In the genomic region with DNA sequence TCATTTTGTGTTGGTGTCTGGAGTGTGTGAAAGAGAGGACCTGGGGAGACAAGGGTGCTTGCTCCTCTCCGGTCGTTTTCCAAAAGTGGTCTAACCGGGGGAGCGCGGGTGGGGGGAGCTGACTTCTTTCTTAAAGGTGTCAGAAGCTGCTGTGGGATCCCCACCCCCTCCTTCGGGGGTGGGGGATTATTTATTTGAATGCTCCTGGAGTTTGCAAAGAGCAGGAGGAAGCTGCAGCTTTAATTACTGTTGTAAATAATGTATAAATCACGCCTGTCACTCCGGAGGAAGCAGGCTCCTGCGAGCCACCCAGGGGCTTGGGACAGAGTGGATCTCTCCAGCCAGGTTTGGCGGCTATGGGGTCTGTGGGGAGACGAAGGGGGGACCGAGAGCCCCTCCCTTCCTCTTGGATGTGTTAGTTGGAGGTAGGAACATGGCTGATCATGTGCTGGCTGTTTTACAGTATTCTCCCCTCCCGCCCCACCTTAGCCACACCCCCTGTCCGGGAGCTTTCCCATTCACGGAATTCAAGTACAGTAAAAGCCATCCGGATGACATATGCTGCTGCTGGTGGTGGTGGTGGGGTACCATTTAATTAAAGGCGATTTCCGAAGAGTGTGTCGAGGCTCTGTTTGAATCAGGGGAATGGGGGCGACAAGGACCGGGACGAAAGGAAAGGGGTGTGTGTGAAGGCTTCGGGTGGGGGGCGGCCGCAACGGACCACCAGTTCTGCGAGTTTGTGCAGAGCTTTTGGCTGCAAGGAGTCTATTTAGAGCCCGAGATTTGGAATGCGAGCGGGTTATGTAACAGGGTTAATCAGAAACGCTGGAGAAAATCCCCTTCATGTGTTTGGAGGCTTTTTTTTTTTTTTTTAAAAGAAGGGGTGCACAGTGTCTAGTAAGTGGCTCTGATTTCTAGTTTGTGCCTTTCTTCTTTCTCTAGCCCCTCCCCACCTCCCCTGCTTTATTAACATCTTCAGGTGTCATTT, we compare ENCODE assay signal across 8 mouse cellular contexts. TPM values are rescaled to one million over a fixed set of nuclear protein-coding genes. Genes with fewer than 3 reads are reported as not detected.
DNase-seq lines count a peak whose midpoint lies in the region; ATAC-seq and TF ChIP-seq lines count a peak whose summit lies in the region.

No protein-coding gene starts in this region.

- no peaks in the 10 kb centered on the region for H3K9me3 ChIP-seq in forebrain, embryonic 13.5 days (replicated peaks)

- peak; percentile 28; the same call in 1 of the 2 replicates for ATAC-seq in forebrain, embryonic 13.5 days
- ATAC-seq in megakaryocyte-erythroid progenitor cell, adult 5-6 weeks (replicated peaks; ENCODE audit: low FRiP score, low TSS enrichment, poor library complexity, severe bottlenecking) = no peak

- TF ChIP-seq POLR2A in spleen, adult 2 months (IDR thresholded peaks at IDR 0.05; ENCODE audit: low read depth, low read length) = no peak
- no peak for TF ChIP-seq POLR2A in lung, adult 2 months (IDR thresholded peaks at IDR 0.05; ENCODE audit: borderline replicate concordance, extremely low read depth, low read depth, low read length)

- H3K36me3 ChIP-seq in spleen, adult 2 months (ENCODE audit: control insufficient read depth, insufficient read depth, low read length) = no peaks in the 10 kb centered on the region
- no peaks in the 10 kb centered on the region for H3K36me3 ChIP-seq in forebrain, embryonic 13.5 days (ENCODE audit: poor library complexity, severe bottlenecking)

- peak overlapping the region; percentile 78 for H3K9ac ChIP-seq in forebrain, embryonic 13.5 days

- H3K4me3 ChIP-seq in spleen, adult 2 months (ENCODE audit: extremely low read depth, insufficient read depth, insufficient read length) = peak overlapping the region; percentile 27; the same call in 1 of the 2 replicates
- H3K4me3 ChIP-seq in forebrain, embryonic 13.5 days = peak overlapping the region; percentile 87
- peak overlapping the region; percentile 69 for H3K4me3 ChIP-seq in lung, adult 2 months (replicated peaks; ENCODE audit: extremely low read depth, low read depth, low read length)

- 6% methylated on average over 31 of the region's 31 CpGs for WGBS in spleen, adult 2 months
- 2% methylated on average over 31 of the region's 31 CpGs for WGBS in forebrain, embryonic 13.5 days
- WGBS in lung, adult 2 months = 1% methylated on average over 31 of the region's 31 CpGs

- no peak for DNase-seq in spleen, adult 2 months (ENCODE audit: low read depth in 1 of 2, low spot score in 2 of 2)
- no peak for DNase-seq in spleen, postnatal 36 days (ENCODE audit: low spot score in 2 of 2)
- peak; percentile 38 to 48 for DNase-seq in heart, postnatal 14 days
- peak; percentile 73 to 82 for DNase-seq in kidney, postnatal 4 days
- peak; percentile 23 for DNase-seq in lung, adult 2 months
- peak; percentile 41 for DNase-seq in ovary, postnatal 36 days (ENCODE audit: low spot score)

- peaks cover 11% of the 10 kb centered on the region for H3K27me3 ChIP-seq in spleen, adult 2 months (ENCODE audit: control insufficient read depth, insufficient read depth, low read length)
- peaks cover 15% of the 10 kb centered on the region for H3K27me3 ChIP-seq in forebrain, embryonic 13.5 days

- no peak for TF ChIP-seq CTCF in spleen, adult 2 months (IDR thresholded peaks at IDR 0.05; ENCODE audit: extremely low read depth, insufficient read depth, insufficient read length, insufficient replicate concordance)
- TF ChIP-seq CTCF in lung, adult 2 months (IDR thresholded peaks at IDR 0.05; ENCODE audit: insufficient read depth, low read length) = no peak

- H3K4me1 ChIP-seq in spleen, adult 2 months (ENCODE audit: control insufficient read depth, insufficient read depth, insufficient read length) = no peaks in the 10 kb centered on the region
- peaks cover 23% of the 10 kb centered on the region for H3K4me1 ChIP-seq in forebrain, embryonic 13.5 days
- H3K4me1 ChIP-seq in lung, adult 2 months (ENCODE audit: control insufficient read depth, insufficient read depth, low read length) = no peaks in the 10 kb centered on the region

- intact Hi-C loops in heart, postnatal 14 days (cut with DNase I) = no loop called here

- H3K4me2 ChIP-seq in forebrain, embryonic 13.5 days = peak overlapping the region; percentile 94

- H3K27ac ChIP-seq in spleen, adult 2 months (ENCODE audit: insufficient read depth, low read length) = no peak overlapping the region
- no peak overlapping the region for H3K27ac ChIP-seq in forebrain, embryonic 13.5 days

RNA-seq across cellular contexts. Expression of a gene that starts 1.7 kb away (rescaled TPM):
- polyA plus RNA-seq in spleen, adult 2 months (2012; rRNA removed) = 1.7 and 2.3 TPM in 2 replicates
- polyA plus RNA-seq in forebrain, embryonic 13.5 days (2015; fragmentation: Nextera tagmentation; extraction: Ambion mirVana) = 7.2 and 12.6 TPM in 2 replicates
- 10 to 100 TPM; 23.3 to 32.9 TPM for total RNA-seq in heart, postnatal 14 days (2021)
- 15.4 and 17.8 TPM in 2 replicates for polyA plus RNA-seq in lung, adult 2 months (2012; rRNA removed)
- total RNA-seq in megakaryocyte-erythroid progenitor cell, adult 5-6 weeks (2014; fragmentation: Nextera tagmentation) = 0.02 and 1.6 TPM in 2 replicates
- total RNA-seq in megakaryocyte-erythroid progenitor cell, adult 5-6 weeks (2017) = 2.6 and 4.7 TPM in 2 replicates

Comparison
In these comparisons a context has a peak if more than half of its experiments do, and no peak if none do; other contexts are left out.
1. DNase-seq: peak in heart, postnatal 14 days (2 of 2), kidney, postnatal 4 days (2 of 2), lung, adult 2 months (single experiment) and ovary, postnatal 36 days (single experiment); none in spleen, adult 2 months (0 of 2) and spleen, postnatal 36 days (0 of 2).
2. H3K4me3 ChIP-seq: peak in every context shown above with its lines; median percentile 87 in forebrain, embryonic 13.5 days; 69 in lung, adult 2 months; 27 in spleen, adult 2 months.